Mouse (Mus musculus) cerebellum, adult 18-20 months (tissue): ENCODE results near the gene 6030408B16Rik.

Experiments
- DNase-seq, 2 experiments: peaks; one replicate each; pipeline ENCODE4 v3.0.0; 2021

The 6030408B16Rik gene

DNA sequence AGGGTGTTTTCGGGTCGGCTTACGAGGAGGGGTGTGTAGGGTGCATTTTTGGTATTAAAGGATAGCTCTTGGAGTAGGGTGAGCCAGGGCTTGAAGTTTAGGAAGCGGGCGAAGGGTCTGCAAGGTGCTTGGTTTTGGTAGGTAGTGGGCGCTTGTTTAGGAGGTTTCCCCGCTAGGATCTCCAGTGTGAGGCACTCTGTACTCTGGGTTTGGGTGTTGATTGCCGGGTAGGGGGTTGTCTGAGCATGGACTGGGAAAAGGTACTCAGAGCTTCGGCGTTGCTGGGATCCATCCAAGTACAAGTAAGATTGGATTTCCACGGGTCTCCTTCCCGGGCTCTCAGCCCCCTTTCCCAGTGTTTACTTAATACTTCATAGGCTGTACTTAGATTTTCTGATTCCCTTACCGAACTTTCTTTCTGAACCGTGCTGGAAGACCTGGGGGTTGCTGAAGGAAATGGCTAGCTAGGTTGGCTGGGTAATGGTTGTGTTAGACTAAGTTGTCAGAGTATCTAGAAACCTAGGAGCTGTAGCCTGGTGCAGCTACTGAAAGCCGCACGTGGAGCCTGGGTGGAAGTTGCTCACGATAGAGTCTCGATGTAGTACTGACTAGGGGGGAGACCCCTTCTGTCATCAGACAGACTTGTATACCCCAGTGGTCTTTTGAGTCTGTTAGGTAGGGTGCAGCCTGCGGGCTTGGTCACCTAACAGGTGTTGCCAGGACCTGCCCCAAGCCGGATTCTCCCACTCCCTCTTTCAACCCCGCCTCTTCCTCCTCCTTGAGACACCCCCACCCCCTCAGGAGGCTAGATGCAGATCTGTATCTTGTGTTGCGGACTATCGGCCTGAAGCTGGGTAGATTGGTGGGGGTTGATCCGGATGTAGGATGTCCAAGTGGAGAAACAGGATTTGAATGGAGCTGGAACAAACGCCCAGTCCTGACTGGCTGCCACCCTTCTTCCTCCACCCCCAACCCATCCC lies 25.7 kb upstream of the 6030408B16Rik start:
- DNase-seq, result no peak

DNA sequence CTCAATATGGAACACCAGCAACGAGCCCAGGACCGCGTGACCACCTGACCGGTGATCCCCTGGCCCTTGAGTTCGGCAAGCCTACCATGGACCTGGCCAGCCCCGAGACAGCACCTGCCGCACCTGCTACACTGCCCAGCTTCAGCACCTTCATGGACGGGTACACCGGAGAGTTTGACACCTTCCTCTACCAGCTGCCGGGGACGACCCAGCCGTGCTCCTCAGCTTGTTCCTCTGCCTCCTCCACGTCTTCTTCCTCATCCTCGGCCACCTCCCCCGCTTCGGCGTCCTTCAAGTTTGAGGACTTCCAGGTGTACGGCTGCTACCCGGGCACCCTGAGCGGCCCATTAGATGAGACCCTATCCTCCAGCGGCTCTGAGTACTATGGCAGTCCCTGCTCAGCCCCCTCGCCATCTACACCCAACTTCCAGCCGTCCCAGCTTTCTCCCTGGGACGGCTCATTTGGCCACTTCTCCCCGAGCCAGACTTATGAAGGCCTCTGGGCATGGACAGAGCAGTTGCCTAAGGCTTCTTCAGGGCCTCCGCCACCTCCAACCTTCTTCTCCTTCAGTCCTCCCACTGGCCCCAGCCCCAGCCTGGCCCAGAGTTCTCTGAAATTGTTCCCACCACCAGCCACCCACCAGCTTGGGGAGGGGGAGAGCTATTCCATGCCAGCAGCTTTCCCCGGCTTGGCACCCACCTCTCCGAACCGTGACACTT lies 22.8 kb upstream of the 6030408B16Rik start:
- no peak for DNase-seq

GRCm38 (mm10) chr15:101271107-101271506 lies 21.9 kb upstream of the 6030408B16Rik start:
- DNase-seq, result no peak

DNA sequence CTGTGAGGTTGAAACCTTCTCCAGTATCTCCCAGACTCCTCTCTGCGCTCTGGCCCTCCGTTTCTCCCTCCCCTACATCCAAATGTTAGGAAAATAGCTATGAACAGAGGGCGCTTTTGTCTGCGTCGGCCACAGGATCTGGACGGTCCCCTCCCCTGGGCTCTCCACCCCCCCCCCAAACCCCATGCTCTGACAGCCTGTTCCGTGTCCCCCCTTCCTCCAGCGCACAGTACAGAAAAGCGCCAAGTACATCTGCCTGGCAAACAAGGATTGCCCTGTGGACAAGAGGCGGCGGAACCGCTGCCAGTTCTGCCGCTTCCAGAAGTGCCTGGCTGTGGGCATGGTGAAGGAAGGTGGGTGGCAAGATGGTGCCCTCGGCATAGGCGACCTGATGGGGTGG lies 21.5 kb upstream of the 6030408B16Rik start:
- no peak for DNase-seq

GRCm38 (mm10) chr15:101274380-101274779 lies 18.6 kb upstream of the 6030408B16Rik start:
- no peak for DNase-seq

DNA sequence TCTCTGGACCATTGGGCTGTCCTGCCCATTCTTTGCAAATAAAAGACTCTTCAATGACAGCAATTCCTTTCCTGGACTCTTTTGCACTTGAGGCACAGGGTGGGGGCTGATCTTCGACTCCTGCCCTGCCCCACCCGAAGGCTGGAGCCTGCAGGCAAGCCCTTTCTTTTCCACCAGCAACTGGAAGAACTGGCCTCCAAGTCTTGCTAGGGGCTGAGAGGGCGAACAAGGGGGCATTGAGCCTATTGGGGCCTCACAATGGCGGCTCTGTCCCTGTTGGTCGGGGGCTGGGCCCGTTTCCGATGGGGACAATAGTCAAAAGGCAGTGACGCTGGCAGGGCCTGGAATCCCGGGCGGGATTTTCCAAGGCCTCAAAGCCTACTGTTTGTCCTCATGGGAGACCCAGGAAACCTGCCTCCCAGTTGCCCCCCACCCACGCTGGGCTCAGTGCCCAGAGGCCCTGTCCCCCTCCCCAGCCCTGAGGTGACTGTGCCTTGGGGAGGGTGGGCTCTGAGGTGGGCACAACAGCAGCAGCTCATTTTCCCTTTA lies 15.6 kb upstream of the 6030408B16Rik start:
- no peak for DNase-seq

DNA sequence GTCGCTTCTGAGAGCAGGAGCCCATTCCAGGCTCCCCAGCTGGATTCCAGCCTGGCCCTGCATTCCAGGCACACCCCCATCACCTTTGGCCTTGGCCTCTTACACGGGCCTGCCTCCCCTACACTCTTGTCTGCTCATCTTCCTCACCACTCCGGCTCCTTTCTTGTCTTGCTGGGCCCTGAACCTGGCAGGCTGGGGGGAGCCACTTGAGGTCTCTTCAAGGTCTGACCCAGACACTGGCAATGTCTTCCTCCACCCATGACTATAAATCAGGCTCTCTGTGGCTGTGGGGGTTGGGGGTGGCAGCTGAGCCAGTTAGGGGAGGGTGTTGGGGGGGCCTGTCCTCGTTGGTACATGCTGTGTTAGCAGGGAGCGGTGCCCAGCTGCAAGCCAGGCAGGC lies 14.4 kb upstream of the 6030408B16Rik start:
- no peak for DNase-seq

GRCm38 (mm10) chr15:101279430-101279999 lies 13.5 kb upstream of the 6030408B16Rik start:
- no peak for DNase-seq

DNA sequence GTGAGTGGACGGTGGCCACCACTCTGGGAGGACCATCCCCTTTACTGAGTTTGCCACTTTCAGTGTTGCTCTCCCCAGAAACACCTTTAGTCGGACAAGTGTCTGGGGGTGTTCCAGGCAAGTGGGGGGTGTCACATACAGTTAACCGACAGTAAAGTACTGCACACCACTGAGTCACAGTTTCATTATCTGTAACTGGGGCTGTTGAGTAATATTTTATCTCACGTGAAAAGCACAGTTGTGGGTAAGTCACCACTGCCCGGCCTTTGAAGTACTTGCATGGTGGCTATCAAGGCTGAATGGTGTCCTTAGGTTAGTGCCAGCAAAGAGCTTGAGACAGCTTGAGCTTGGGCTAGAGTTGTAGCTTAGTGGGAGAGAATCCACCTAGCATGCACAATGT lies 10.5 kb upstream of the 6030408B16Rik start:
- DNase-seq, result no peak

- peak; percentile 77 to 78 for DNase-seq
Measured at GRCm38 (mm10) chr15:101283183-101283910, 9.7 kb upstream of the 6030408B16Rik start.

GRCm38 (mm10) chr15:101283911-101284750 lies 8.9 kb upstream of the 6030408B16Rik start, which contains the start of gene Atg101:
TSS of gene Atg101 (plus strand) at chr15:101284272.
- peak; percentile 90 to 92 for DNase-seq

DNA sequence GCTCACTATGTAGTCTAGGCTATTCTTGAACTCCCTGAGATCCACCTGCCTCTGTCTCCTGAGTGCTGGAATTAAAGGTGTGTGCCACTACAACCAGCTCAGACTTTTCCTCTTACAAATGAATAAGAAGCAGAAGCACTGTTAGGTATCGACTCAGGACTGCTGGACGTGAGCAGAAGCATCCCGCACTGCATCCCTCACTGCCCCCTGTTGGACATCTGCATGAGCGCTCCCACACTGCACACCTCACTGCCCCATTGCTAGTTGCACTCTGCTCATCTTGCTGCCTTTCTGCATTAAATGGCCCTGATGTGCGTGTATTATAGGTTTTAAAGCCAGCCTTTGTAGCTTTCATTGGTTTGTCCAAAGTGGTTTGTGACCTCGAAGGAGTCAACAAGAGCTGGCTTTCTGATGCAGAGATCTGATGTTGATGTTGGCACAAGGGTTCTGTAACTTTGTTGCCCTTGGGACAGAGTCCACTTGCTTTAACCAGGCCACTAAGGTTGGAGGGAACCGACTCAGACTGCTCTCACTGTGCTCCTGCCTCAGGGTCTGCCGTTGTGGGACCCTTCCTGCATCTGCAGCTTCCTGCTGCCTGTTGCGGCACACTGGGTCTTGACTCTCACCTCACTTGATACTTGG lies 6.8 kb upstream of the 6030408B16Rik start:
- DNase-seq, result no peak

GRCm38 (mm10) chr15:101287361-101287760 lies 5.7 kb upstream of the 6030408B16Rik start:
- DNase-seq, result no peak

- no peak for DNase-seq
Measured at GRCm38 (mm10) chr15:101290354-101290753, 2.7 kb upstream of the 6030408B16Rik start.

DNA sequence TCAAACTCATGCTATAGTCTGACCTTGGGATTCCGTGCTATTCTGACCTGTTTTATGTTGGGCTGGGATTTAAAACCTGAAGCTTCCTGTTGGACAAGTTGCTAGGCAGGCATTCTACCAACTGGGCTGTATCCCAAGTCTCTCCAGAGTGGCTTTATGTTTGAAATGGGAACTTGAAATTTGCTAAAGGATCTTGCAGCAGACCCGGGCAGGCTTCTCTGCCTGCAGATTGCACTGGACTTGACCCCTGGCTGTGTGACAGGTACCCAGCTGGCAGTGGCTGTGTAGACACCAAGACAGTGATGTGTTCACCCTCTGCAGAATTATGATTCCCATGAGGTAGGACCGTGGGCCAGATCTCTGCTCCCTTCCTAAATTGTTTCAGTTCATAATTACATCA lies 1.0 kb upstream of the 6030408B16Rik start:
- DNase-seq, result no peak

DNA sequence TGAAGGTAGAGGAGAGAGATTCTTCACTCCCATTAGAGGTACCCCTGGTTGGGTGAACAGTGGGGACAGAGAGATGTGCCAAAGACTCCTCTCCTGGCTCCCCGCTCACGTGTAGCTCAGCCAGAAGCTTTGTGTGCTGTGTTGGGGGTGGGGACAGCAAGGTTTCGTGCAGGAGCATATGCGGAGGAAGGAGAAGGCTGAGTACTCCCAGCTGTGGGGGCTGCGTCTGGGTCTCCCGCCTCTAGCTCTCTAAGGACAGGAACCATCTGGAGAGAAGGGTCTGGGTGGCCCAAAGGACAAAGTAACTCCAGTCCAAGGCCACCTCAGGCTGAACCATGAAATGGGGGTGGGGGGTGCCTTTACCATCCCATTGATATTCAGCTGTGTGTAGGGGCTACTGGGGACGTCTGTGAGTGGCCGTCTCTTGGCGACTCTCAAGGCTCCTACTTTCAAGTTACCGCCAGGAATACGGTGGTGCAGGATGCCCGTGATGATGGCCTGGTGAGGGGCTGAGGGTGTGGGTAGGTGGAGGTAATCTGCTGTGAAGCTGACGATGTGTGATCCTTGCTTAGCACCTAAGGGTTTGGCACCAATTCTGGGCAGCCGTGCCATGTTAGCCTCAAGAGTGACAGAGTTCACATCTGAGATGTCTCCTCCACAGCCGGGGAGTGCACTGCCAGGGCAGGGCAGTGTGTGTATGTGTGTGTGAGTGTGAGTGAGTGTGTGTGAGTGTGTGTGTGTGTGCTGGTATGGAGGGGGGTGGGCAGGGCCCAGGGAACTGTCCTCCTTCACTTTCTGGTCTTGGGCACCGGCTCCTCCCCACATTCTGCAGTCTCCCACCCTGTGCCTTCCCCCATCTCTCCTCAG lies 1.2 kb downstream of the 6030408B16Rik start:
- DNase-seq, result no peak

GRCm38 (mm10) chr15:101295106-101295505 lies 2.1 kb downstream of the 6030408B16Rik start:
- DNase-seq, result no peak

DNA sequence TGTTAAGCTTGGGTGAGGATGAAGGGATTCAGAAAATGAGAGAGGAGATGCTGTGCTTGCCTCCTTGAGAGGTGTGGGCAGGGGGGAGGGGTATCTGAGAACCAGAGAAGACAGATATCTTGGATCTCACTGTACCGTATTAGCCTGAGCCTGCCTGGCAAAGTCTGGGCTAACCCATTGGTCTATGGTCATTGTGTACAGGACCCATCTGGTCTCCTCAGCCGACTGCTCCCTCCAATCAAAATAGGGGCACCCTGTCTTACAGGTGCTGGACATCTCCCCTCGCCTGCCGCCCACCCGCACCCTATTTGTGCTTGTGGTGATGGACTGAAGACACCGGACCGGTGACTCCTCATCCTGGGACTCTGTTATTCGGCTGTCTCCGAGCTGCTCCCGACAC lies 2.6 kb downstream of the 6030408B16Rik start:
- DNase-seq, result no peak

GRCm38 (mm10) chr15:101296091-101296490 lies 3.1 kb downstream of the 6030408B16Rik start:
- no peak for DNase-seq

- DNase-seq, result no peak
Measured at GRCm38 (mm10) chr15:101297988-101298387, 5.0 kb downstream of the 6030408B16Rik start.
